Mouse (Mus musculus) layer of hippocampus, postnatal 25 days (tissue): ENCODE results near the gene Endod1. TPM values are rescaled to one million over a fixed set of nuclear protein-coding genes. Genes with fewer than 3 reads are reported as not detected.

Experiments used
- DNase-seq, 2 experiments: peaks; one replicate each; pipeline ENCODE4 v3.0.0; 2022; ENCODE audit warnings: mixed read lengths in 2 of 2, low spot score in 1 of 2; ENCODE audit errors: extremely low spot score in 1 of 2
- total RNA-seq, 2 experiments: library from RNA; stranded (reverse); gene quantifications; 2 replicates each; pipeline ENCODE4 v1.2.3; 2021

Gene Endod1
- total RNA-seq, 2 experiments from 2014 or later: 62.7 to 74.4 TPM

GRCm38 (mm10) chr9:14336901-14337300 lies 44.4 kb downstream of the Endod1 start:
- DNase-seq: no peak

DNA sequence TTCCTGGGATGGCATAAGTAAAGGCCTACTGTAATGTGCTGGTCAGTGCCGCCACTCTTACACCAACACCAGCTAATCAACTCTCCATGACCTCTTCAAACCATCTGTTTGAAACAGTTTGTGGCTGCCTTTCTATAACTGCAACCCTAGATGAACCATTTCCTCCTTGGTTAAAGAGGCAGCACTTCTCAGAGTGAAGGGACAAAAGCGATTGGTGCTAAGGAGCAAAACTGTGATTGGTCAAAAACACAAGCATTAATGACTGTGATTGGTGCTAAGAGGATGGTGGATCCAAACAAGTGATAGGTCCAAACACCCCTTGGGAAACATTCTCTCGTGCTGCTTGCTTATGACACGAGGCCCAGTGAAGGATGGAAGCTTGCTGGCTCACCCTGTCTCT lies 45.5 kb downstream of the Endod1 start:
- no peak for DNase-seq

- DNase-seq: no peak
Measured at GRCm38 (mm10) chr9:14316618-14317017, 64.7 kb downstream of the Endod1 start.

DNA sequence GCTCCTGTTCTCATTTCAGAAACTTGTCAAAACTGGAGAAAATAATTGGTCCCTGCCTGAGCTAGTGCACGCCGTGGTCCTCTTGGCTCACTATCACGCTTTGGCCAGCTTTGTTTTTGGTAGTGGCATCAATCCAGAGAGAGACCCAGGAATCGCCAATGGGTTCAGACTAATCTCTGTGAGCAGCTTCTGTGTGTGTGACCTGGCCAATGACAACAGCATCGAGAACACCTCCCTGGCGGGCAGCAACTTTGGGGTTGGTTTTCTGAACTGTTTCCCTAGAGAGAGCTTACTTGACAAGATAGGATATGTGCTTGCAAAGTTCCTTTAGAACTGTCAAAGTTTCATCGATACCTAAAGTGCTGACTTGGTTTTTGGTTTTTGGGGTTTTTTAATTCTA lies 66.8 kb downstream of the Endod1 start:
- DNase-seq: no peak

DNA sequence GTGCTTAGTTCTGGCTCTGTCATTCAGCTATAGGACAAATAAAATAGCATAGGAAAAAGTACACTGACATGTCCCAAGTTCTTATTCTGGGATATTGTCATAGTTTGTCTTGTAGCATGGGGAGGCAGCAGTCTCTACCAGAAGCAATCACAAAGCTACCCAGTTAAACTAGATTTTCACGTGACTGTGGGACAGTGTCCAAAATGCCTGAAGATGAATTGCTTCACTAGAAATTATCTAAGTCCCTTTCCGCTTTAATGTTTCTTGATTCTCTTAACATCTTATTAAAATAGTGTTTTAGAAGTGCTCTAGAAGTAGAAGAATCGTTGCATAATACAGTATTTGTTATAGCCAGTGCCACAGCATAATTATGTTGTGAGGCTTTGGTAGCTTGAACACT lies 67.3 kb downstream of the Endod1 start:
- no peak for DNase-seq

GRCm38 (mm10) chr9:14307341-14307740 lies 74.0 kb downstream of the Endod1 start:
- DNase-seq: no peak

GRCm38 (mm10) chr9:14304262-14304968 lies 76.9 kb downstream of the Endod1 start:
- DNase-seq: no peak

Other genes starting within 250 kb of the Endod1 start
- gene Sesn3, start 106.4 kb downstream of the Endod1 start, total RNA-seq: 10 to 100 TPM; 65.0 to 67.5 TPM
- 1 to 10 TPM; 1.2 to 1.8 TPM for gene Kdm4d, start 119.0 kb upstream of the Endod1 start, total RNA-seq
- gene Cwc15, start 119.1 kb upstream of the Endod1 start, total RNA-seq: 10 to 100 TPM; 80.3 to 85.7 TPM